Mouse (Mus musculus): ENCODE data around the gene Gm21828. TPM values are rescaled to one million over a fixed set of nuclear protein-coding genes. Genes with fewer than 3 reads are reported as not detected.
"Not testable (repeated sequence)": the region's sequence is repeated elsewhere in the genome, so short reads cannot be mapped to it uniquely, and the experiment has no call there.

Gm21828 gene
- polyA plus RNA-seq (2012; rRNA removed), result not detected in 2 replicates
- polyA plus RNA-seq (2014; fragmentation: Nextera tagmentation; extraction: Ambion mirVana), result not detected in 2 replicates

DNA sequence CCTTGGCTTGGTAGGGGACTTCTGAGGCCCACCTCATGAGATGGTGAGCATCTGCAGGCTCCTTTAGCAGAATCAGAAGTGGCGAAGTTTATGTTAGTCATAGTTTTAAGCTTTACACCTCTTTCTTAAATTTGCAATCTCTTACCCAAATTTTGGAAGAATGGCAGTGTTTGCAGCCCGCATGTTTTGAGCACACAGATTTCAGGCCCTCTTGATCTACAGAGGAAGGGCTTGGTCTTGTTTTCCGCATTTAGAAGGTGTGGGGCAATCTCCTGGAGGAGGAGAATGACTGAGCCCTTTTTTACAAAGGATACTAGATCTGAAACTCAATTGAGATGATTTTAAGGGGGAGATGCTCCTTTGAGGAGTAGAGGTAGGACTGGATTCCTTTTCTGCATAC is at the start of gene Gm21828:
Gm21828 (minus strand) TSS at position 101 of the 400 bp plus-strand sequence.
- not testable (repeated sequence) for H3K27me3 ChIP-seq (ENCODE audit: control insufficient read depth, insufficient read depth, low read length); DNase-seq (ENCODE audit: low read depth in 3 of 3, low spot score in 3 of 3); H3K36me3 ChIP-seq (replicated peaks; ENCODE audit: control insufficient read depth, insufficient read depth, low read depth); H3K9me3 ChIP-seq (ENCODE audit: control insufficient read depth, low read length); H3K4me3 ChIP-seq (ENCODE audit: insufficient read depth in 1 of 2, low read depth in 2 of 2, low read length in 2 of 2); H3K4me1 ChIP-seq (replicated peaks; ENCODE audit: control insufficient read depth in 2 of 2, insufficient read depth in 2 of 2, low read length in 1 of 2); H3K9ac ChIP-seq (replicated peaks); H3K27ac ChIP-seq; ATAC-seq (ENCODE audit: insufficient read depth); H3K4me2 ChIP-seq (ENCODE audit: low read depth)
- WGBS (ENCODE audit: insufficient replicate concordance), result no CpG with 5 or more reads among the region's 3 CpGs

DNA sequence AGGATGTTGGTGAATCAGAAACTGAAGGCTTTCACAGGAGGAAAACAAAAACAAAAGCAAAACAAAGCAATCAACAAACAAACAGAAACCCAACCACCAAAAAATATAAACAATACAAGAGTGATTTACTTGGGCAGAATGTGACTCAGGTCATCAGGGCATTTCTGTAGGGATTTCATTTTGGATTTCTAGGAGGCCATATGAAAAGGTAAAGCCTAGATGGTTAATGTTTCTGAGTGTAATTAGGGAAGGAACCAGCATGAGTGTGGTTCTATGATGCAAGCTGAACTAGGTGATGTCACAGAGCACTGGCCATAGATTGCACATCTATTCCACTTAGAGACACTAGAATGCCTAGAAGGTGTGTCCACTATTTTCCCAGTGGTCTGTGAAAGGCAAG is 28.4 kb upstream of the Gm21828 start, which contains the start of the genes Gm21440 and Gm21454:
Gm21440 (plus strand) TSS at position 301 of the 400 bp plus-strand sequence.
Gm21454 (plus strand) TSS at position 352 of the 400 bp plus-strand sequence.
- not testable (repeated sequence) for H3K9me3 ChIP-seq (ENCODE audit: control insufficient read depth, low read length); DNase-seq (ENCODE audit: low read depth in 3 of 3, low spot score in 3 of 3); H3K27me3 ChIP-seq (ENCODE audit: control insufficient read depth, insufficient read depth, low read length); H3K36me3 ChIP-seq (replicated peaks; ENCODE audit: control insufficient read depth, insufficient read depth, low read depth); ATAC-seq (ENCODE audit: insufficient read depth); H3K4me1 ChIP-seq (replicated peaks; ENCODE audit: control insufficient read depth in 2 of 2, insufficient read depth in 2 of 2, low read length in 1 of 2); H3K4me3 ChIP-seq (ENCODE audit: insufficient read depth in 1 of 2, low read depth in 2 of 2, low read length in 2 of 2); H3K27ac ChIP-seq; H3K9ac ChIP-seq (replicated peaks); H3K4me2 ChIP-seq (ENCODE audit: low read depth)

Other genes starting within 250 kb of the Gm21828 start
- not detected in 2 replicates for gene Gm20807, start 181.0 kb downstream of the Gm21828 start, polyA plus RNA-seq (2012; rRNA removed)
- not detected in 2 replicates for gene Gm20807, start 181.0 kb downstream of the Gm21828 start, polyA plus RNA-seq (2014; fragmentation: Nextera tagmentation; extraction: Ambion mirVana)
- not detected in 2 replicates for gene Gm21891, start 90.4 kb downstream of the Gm21828 start, polyA plus RNA-seq (2012; rRNA removed)
- gene Gm21891, start 90.4 kb downstream of the Gm21828 start, polyA plus RNA-seq (2014; fragmentation: Nextera tagmentation; extraction: Ambion mirVana), result not detected in 2 replicates
- not detected in 2 replicates for gene Gm21425, start 62.0 kb downstream of the Gm21828 start, polyA plus RNA-seq (2012; rRNA removed)
- gene Gm21425, start 62.0 kb downstream of the Gm21828 start, polyA plus RNA-seq (2014; fragmentation: Nextera tagmentation; extraction: Ambion mirVana), result not detected in 2 replicates
- not detected in 2 replicates for gene Gm21440, start 28.5 kb upstream of the Gm21828 start, polyA plus RNA-seq (2012; rRNA removed)
- gene Gm21440, start 28.5 kb upstream of the Gm21828 start, polyA plus RNA-seq (2014; fragmentation: Nextera tagmentation; extraction: Ambion mirVana), result not detected in 2 replicates
- gene Gm21454, start 28.5 kb upstream of the Gm21828 start, polyA plus RNA-seq (2012; rRNA removed), result not detected in 2 replicates
- gene Gm21454, start 28.5 kb upstream of the Gm21828 start, polyA plus RNA-seq (2014; fragmentation: Nextera tagmentation; extraction: Ambion mirVana), result not detected in 2 replicates
- gene Gm21725, start 125.1 kb upstream of the Gm21828 start, polyA plus RNA-seq (2012; rRNA removed), result not detected in 2 replicates
- not detected in 2 replicates for gene Gm21725, start 125.1 kb upstream of the Gm21828 start, polyA plus RNA-seq (2014; fragmentation: Nextera tagmentation; extraction: Ambion mirVana)
- gene Gm21866, start 241.7 kb upstream of the Gm21828 start, polyA plus RNA-seq (2012; rRNA removed), result not detected in 2 replicates
- not detected in 2 replicates for gene Gm21866, start 241.7 kb upstream of the Gm21828 start, polyA plus RNA-seq (2014; fragmentation: Nextera tagmentation; extraction: Ambion mirVana)

Data from liver, embryonic 14.5 days (tissue).